Mouse (Mus musculus): ENCODE measurements around the gene Rassf8. TPM values are rescaled to one million over a fixed set of nuclear protein-coding genes. Genes with fewer than 3 reads are reported as not detected.

Gene Rassf8
- polyA plus RNA-seq, 1 experiment from 2014 or later = 4.1 TPM

GRCm38 (mm10) chr6:145740011-145740410 is 6.5 kb upstream of the Rassf8 start:
- Histone ChIP-seq H3K4me1 (replicated peaks; ENCODE audit: control insufficient read depth, insufficient read depth, low read length) (no peaks in the 10 kb centered on the region), H3K27ac (ENCODE audit: low read depth, low read length) (no peak overlapping the region), H3K36me3 (ENCODE audit: control insufficient read depth, insufficient read depth, low read length) (no peaks in the 10 kb centered on the region), H3K4me3 (ENCODE audit: low read depth, low read length) (no peak overlapping the region), H3K9me3 (ENCODE audit: control insufficient read depth, low read length) (no peaks in the 10 kb centered on the region), H3K4me2 (no peak overlapping the region), H3K9ac (ENCODE audit: low read depth, low read length) (no peak overlapping the region), H3K27me3 (replicated peaks; ENCODE audit: control insufficient read depth, insufficient read depth, low read length) (0 out of 2 replicates have a peak, but pooled peaks cover 5% of the 10 kb centered on the region)
- WGBS = 66% methylated on average over 3 of the region's 3 CpGs
- DNase-seq (ENCODE audit: low spot score) = no peak
- no peak for ATAC-seq (replicated peaks; ENCODE audit: low FRiP score)

GRCm38 (mm10) chr6:145745291-145745690 is 1.3 kb upstream of the Rassf8 start:
- Histone ChIP-seq H3K27ac (ENCODE audit: low read depth, low read length) (no peak overlapping the region), H3K27me3 (replicated peaks; ENCODE audit: control insufficient read depth, insufficient read depth, low read length) (peaks cover 15% of the 10 kb centered on the region), H3K4me3 (ENCODE audit: low read depth, low read length) (no peak overlapping the region), H3K9me3 (ENCODE audit: control insufficient read depth, low read length) (no peaks in the 10 kb centered on the region), H3K9ac (ENCODE audit: low read depth, low read length) (no peak overlapping the region), H3K36me3 (ENCODE audit: control insufficient read depth, insufficient read depth, low read length) (no peaks in the 10 kb centered on the region), H3K4me1 (replicated peaks; ENCODE audit: control insufficient read depth, insufficient read depth, low read length) (peaks cover 6% of the 10 kb centered on the region; the same call in 1 of the 2 replicates), H3K4me2 (no peak overlapping the region)
- ATAC-seq (replicated peaks; ENCODE audit: low FRiP score) (no peak), DNase-seq (ENCODE audit: low spot score) (no peak)
- WGBS = 41% methylated on average over 3 of the region's 3 CpGs

DNA sequence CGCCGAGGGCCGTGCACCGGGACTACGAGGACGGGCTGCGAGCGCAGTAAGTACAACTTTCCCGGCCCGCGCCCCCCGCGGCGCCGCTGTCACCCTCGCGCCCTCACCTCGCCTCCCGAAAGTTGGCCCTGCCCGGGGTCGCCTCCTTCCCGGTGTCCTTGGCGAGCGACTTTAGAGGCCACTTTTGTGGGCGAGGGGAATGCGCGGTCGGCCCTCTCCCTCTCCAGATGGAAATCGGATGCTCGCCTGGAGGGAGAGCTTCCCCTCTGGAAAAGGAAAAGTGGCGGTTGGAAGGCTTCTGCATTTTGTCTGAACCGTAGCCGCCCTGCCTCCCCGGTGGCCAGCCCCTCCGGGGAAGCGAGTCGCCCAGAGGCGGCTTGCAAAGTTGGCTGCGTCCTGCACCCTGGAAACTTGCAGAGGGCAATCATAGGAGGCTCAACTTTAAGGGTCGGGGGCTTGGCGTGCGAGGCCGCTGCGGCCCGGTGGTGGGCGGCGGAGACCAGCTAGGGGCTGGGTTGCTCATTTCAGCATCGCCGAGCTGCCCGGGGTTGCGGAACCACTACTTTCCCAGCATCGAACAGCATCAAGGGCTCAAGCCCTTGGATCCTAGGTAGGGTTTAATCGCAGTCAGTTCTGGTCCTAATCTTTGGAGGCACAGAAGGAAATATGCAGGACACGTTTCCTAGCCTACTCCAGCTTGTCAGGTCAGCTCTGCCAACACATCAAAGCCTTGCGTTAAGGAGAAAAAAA is 548 bp downstream of the Rassf8 start:
- Histone ChIP-seq H3K27me3 (replicated peaks; ENCODE audit: control insufficient read depth, insufficient read depth, low read length) (peaks cover 15% of the 10 kb centered on the region), H3K27ac (ENCODE audit: low read depth, low read length) (peak overlapping the region; percentile 64), H3K4me1 (replicated peaks; ENCODE audit: control insufficient read depth, insufficient read depth, low read length) (peaks cover 6% of the 10 kb centered on the region; the same call in 1 of the 2 replicates), H3K9ac (ENCODE audit: low read depth, low read length) (peak overlapping the region; percentile 64), H3K4me2 (peak overlapping the region; percentile 76), H3K9me3 (ENCODE audit: control insufficient read depth, low read length) (no peaks in the 10 kb centered on the region), H3K36me3 (ENCODE audit: control insufficient read depth, insufficient read depth, low read length) (0 out of 2 replicates have a peak, but pooled peaks cover 2% of the 10 kb centered on the region), H3K4me3 (ENCODE audit: low read depth, low read length) (peak overlapping the region; percentile 62)
- under 1% methylated on average over 50 of the region's 55 CpGs for WGBS
- peak; percentile 73 for DNase-seq (ENCODE audit: low spot score)
- no peak for ATAC-seq (replicated peaks; ENCODE audit: low FRiP score)

DNA sequence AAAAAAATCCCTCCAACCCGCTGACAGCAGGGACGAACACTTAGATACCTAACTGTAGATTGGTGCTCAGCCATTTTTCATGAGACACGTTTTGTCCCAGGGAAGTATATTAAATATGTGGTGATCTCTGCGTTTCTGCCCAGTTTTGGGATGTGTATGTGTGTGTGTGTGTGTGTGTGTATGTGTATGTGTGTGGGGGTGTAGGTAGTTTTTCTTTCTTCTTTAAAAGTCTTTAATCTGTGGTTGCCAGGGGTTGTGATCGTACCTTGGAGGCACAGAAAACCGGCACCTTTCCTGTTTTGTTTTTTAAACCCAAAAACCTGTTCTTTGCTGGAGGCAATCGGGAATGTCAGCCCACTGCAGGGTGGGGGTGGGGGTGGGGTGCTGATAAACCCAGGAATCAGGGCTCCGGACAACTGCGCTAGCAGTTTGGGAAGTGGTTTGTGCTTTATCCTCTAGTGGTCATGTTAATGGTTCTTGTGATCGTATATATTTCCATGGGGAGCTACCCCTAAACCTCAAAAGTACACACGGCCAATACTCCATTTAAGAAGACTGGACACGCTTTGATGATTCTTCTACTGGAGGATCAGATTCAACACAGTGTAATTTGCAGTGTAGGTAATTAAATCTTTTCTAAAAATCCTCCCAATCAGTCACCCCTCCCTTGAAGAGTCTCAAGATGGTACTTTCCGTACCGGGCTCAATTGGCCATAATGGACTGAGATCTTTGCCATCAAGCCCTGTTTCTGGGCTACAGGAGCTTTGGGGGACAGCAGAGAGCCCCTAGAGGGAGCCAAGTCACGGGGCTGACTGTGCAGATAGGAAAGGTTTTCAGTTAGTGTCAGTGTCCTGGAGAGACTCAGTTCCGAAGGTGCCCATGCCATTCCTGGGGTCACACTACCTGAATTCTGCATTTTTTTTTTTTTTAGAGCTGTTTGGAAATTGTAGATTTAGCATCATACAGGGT is 1.4 kb downstream of the Rassf8 start:
- Histone ChIP-seq H3K36me3 (ENCODE audit: control insufficient read depth, insufficient read depth, low read length) (0 out of 2 replicates have a peak, but pooled peaks cover 2% of the 10 kb centered on the region), H3K9ac (ENCODE audit: low read depth, low read length) (peak overlapping the region; percentile 64), H3K4me1 (replicated peaks; ENCODE audit: control insufficient read depth, insufficient read depth, low read length) (peaks cover 8% of the 10 kb centered on the region), H3K4me2 (peak overlapping the region; percentile 76), H3K27ac (ENCODE audit: low read depth, low read length) (no peak overlapping the region), H3K27me3 (replicated peaks; ENCODE audit: control insufficient read depth, insufficient read depth, low read length) (peaks cover 15% of the 10 kb centered on the region), H3K9me3 (ENCODE audit: control insufficient read depth, low read length) (no peaks in the 10 kb centered on the region), H3K4me3 (ENCODE audit: low read depth, low read length) (peak overlapping the region; percentile 62)
- no peak for DNase-seq (ENCODE audit: low spot score)
- ATAC-seq (replicated peaks; ENCODE audit: low FRiP score) = no peak
- WGBS = 20% methylated on average over 16 of the region's 16 CpGs

- WGBS = 77% methylated on average over 3 of the region's 3 CpGs
- no peak overlapping the region for H3K9ac ChIP-seq (ENCODE audit: low read depth, low read length)
- no peak overlapping the region for H3K4me2 ChIP-seq
- H3K4me3 ChIP-seq (ENCODE audit: low read depth, low read length) = no peak overlapping the region
- H3K36me3 ChIP-seq (ENCODE audit: control insufficient read depth, insufficient read depth, low read length) = 0 out of 2 replicates have a peak, but pooled peaks cover 2% of the 10 kb centered on the region
- H3K27me3 ChIP-seq (replicated peaks; ENCODE audit: control insufficient read depth, insufficient read depth, low read length) = peaks cover 10% of the 10 kb centered on the region
- H3K9me3 ChIP-seq (ENCODE audit: control insufficient read depth, low read length) = no peaks in the 10 kb centered on the region
- H3K4me1 ChIP-seq (replicated peaks; ENCODE audit: control insufficient read depth, insufficient read depth, low read length) = peaks cover 11% of the 10 kb centered on the region
- no peak overlapping the region for H3K27ac ChIP-seq (ENCODE audit: low read depth, low read length)
- no peak for DNase-seq (ENCODE audit: low spot score)
- no peak for ATAC-seq (replicated peaks; ENCODE audit: low FRiP score)
Observed at GRCm38 (mm10) chr6:145750394-145750793, 3.8 kb downstream of the Rassf8 start.

DNA sequence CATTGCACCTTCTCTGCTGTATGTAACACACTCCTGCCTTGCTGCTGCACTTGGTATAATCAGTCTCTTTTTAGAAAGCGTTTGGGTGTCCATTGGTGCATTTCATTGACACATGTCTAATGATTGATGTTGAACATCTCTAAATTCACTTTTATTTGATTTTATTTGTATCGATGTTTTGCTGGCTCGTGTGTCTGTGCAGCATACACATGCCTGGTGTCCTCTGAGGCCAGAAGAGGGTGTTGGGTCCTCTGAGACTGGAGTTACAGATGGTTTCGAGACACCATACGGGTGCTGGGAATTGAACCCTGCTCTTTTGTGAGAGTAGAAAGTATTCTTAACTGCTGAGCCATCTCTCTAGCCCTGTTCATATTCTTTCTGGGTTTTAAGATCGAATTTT is 6.7 kb downstream of the Rassf8 start:
- Histone ChIP-seq H3K27me3 (replicated peaks; ENCODE audit: control insufficient read depth, insufficient read depth, low read length) (0 out of 2 replicates have a peak, but pooled peaks cover under 1% of the 10 kb centered on the region), H3K9me3 (ENCODE audit: control insufficient read depth, low read length) (no peaks in the 10 kb centered on the region), H3K36me3 (ENCODE audit: control insufficient read depth, insufficient read depth, low read length) (0 out of 2 replicates have a peak, but pooled peaks cover 2% of the 10 kb centered on the region), H3K4me1 (replicated peaks; ENCODE audit: control insufficient read depth, insufficient read depth, low read length) (peaks cover 10% of the 10 kb centered on the region; the same call in 1 of the 2 replicates), H3K27ac (ENCODE audit: low read depth, low read length) (no peak overlapping the region), H3K9ac (ENCODE audit: low read depth, low read length) (no peak overlapping the region), H3K4me2 (no peak overlapping the region), H3K4me3 (ENCODE audit: low read depth, low read length) (no peak overlapping the region)
- DNase-seq (ENCODE audit: low spot score) (no peak), ATAC-seq (replicated peaks; ENCODE audit: low FRiP score) (no peak)
- WGBS = 80% methylated on average over 6 of the region's 6 CpGs

- WGBS = 64% methylated on average over 6 of the region's 6 CpGs
- no peak for ATAC-seq (replicated peaks; ENCODE audit: low FRiP score)
- H3K9ac ChIP-seq (ENCODE audit: low read depth, low read length) = no peak overlapping the region
- no peak overlapping the region for H3K4me3 ChIP-seq (ENCODE audit: low read depth, low read length)
- peaks cover 11% of the 10 kb centered on the region; the same call in 1 of the 2 replicates for H3K4me1 ChIP-seq (replicated peaks; ENCODE audit: control insufficient read depth, insufficient read depth, low read length)
- H3K27ac ChIP-seq (ENCODE audit: low read depth, low read length) = no peak overlapping the region
- H3K9me3 ChIP-seq (ENCODE audit: control insufficient read depth, low read length) = no peaks in the 10 kb centered on the region
- no peak for DNase-seq (ENCODE audit: low spot score)
- H3K27me3 ChIP-seq (replicated peaks; ENCODE audit: control insufficient read depth, insufficient read depth, low read length) = no peaks in the 10 kb centered on the region
- no peak overlapping the region for H3K4me2 ChIP-seq
- H3K36me3 ChIP-seq (ENCODE audit: control insufficient read depth, insufficient read depth, low read length) = 0 out of 2 replicates have a peak, but pooled peaks cover 2% of the 10 kb centered on the region
Observed at GRCm38 (mm10) chr6:145754416-145754815, 7.9 kb downstream of the Rassf8 start.

- ATAC-seq (replicated peaks; ENCODE audit: low FRiP score) (no peak), DNase-seq (ENCODE audit: low spot score) (no peak)
- H3K36me3 ChIP-seq (ENCODE audit: control insufficient read depth, insufficient read depth, low read length) = 0 out of 2 replicates have a peak, but pooled peaks cover under 1% of the 10 kb centered on the region
- WGBS = 78% methylated on average over 14 of the region's 14 CpGs
- peaks cover 16% of the 10 kb centered on the region; the same call in 1 of the 2 replicates for H3K4me1 ChIP-seq (replicated peaks; ENCODE audit: control insufficient read depth, insufficient read depth, low read length)
- no peak overlapping the region for H3K4me2 ChIP-seq
- H3K9ac ChIP-seq (ENCODE audit: low read depth, low read length) = no peak overlapping the region
- H3K4me3 ChIP-seq (ENCODE audit: low read depth, low read length) = no peak overlapping the region
- no peak overlapping the region for H3K27ac ChIP-seq (ENCODE audit: low read depth, low read length)
- no peaks in the 10 kb centered on the region for H3K9me3 ChIP-seq (ENCODE audit: control insufficient read depth, low read length)
- no peaks in the 10 kb centered on the region for H3K27me3 ChIP-seq (replicated peaks; ENCODE audit: control insufficient read depth, insufficient read depth, low read length)
Observed at GRCm38 (mm10) chr6:145755942-145756639, 9.5 kb downstream of the Rassf8 start.
